Mouse (Mus musculus): Measurements from ENCODE around the gene Tmem150c. TPM values are rescaled to one million over a fixed set of nuclear protein-coding genes. Genes with fewer than 3 reads are reported as not detected.
A peak's percentile ranks its signal among the peaks of the same experiment; 100 is the strongest.

The Tmem150c gene
- total RNA-seq, 2 experiments from 2014 or later: 4.0 to 5.7 TPM

DNA sequence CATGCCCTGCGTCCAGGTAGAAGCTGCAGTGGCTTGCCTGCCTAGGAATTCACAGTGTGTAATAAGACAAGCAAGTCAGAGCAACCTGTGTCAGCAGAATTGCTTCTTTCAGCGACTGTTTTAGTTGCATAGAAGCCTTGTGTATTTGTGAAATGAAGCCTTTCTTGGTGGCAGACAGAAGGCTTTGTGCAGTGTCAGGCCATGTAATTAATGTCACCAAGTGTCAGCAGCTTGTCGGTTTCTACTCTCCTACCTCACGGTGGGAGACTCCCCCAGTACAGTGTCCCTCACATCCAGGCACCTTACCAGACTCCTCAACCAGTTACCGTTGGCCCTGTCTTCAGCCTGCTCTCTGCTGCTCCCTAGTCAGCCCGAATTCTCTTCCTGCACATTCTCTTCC is 100.3 kb downstream of the Tmem150c start:
- intact Hi-C loops (cut with DNase I): loop anchor here (5.0 kb wide), 1 partner anchor 758 kb away; no protein-coding TSS in a partner anchor
- no peak for DNase-seq (ENCODE audit: low spot score)

DNA sequence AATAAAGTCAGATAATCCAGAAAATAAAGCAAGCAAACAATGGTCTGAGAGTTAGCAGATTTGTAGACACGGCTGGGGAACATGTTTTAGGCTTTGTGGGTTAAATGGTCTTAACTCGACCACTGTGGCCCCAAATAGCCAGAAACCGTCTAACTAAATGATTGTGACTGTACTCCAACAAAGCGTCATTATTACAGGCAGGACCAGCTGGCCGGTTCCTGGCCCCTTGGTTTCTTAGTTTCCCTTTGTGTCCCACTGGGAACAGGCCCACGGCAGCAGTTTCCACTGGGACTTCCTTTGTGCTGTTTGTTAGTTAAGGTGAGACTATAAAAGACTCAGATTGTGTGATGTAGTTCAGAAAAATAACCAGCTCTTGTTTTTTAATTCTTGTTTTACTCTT is 100.9 kb downstream of the Tmem150c start:
- intact Hi-C loops (cut with DNase I): loop anchor here (5.0 kb wide), 1 partner anchor 759 kb away; no protein-coding TSS in a partner anchor
- DNase-seq (ENCODE audit: low spot score): no peak

DNA sequence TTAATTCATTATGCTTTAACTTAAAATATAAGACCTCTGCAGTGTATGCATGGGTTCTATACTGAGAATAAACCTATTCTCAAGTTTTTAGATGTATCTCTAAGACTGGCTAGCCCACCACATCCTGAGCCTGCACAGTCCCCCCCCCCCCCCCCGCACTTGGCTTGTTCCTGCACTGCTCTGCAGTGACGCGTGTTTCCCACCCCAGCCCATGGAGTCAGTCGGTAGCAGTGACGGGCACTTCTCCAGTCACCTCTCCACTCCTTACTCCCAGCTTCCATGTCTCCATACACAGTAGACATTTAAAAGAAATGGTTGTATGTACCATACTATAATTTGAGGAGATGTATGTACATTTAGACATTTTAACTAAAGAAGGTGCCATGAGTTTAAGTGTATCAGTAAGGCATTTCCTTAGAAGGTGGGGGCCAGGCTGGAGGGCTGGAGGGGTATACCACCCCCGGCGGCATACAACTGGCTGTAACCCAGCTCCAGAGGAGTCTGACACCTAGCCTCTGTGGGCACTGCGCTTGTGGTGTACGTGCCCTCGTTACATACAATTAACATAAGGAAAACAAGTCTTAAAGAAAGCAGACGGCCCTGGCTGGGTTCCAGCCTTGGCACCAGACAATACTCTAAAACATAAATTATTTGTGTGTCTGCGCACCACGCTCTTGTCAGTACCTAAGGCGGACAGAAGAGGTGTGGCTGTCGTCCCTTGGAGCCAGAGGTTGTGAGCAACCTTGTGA is 102.0 kb downstream of the Tmem150c start:
- intact Hi-C loops (cut with DNase I): loop anchor here (5.0 kb wide), 1 partner anchor 760 kb away; no protein-coding TSS in a partner anchor
- DNase-seq (ENCODE audit: low spot score): no peak

- intact Hi-C loops (cut with DNase I): loop anchor here (5.0 kb wide), 1 partner anchor 761 kb away; no protein-coding TSS in a partner anchor
- no peak for DNase-seq (ENCODE audit: low spot score)
Measured at GRCm38 (mm10) chr5:100055866-100056369, 103.7 kb downstream of the Tmem150c start.

- intact Hi-C loops (cut with DNase I): loop anchor here (5.0 kb wide), 1 partner anchor 762 kb away; no protein-coding TSS in a partner anchor
- DNase-seq (ENCODE audit: low spot score): no peak
Measured at GRCm38 (mm10) chr5:100054807-100055547, 104.6 kb downstream of the Tmem150c start.

DNA sequence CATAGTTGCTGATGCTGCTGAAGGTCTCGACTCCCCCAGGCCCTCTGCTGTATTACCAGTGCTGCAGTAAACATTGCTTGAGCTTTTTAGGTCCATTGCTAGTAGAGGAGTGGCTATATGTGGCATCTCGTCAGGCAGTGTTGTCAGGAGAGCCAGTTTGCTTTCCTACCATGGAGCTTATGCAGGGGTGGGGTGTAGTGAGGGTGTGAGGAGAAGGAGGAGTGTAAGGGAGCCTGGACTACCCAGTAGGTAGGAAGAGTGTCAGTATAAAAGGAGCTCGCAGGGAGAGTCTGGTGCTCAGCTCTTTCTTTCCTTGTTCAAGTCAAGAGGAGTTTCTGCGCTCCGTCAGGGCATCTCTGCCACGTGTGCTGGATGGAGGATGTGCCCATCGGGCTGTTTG is 106.9 kb downstream of the Tmem150c start:
- no peak for DNase-seq (ENCODE audit: low spot score)
- intact Hi-C loops (cut with DNase I): no loop called here

DNA sequence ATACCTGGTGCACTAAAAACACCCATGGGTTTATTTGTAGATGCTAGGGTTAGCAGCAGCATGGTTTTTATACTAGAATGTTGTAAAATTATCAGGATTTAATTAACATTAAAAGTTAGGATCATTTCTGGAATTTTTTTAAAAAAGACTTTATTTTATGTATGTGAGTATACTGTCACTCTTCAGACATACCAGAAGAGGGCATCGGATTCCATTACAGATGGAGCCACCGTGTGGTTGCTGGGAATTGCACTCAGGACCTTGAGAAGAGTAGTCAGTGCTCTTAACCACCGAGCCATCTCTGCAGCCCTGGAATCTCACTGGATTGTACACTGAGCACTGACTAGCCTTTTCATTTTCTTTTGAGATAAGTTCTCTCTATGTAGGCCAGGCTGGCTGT is 109.7 kb downstream of the Tmem150c start:
- DNase-seq (ENCODE audit: low spot score): no peak
- intact Hi-C loops (cut with DNase I): loop anchor here (10.0 kb wide), 1 partner anchor 455 kb away; the partner anchor contains the start of gene Lin54

- intact Hi-C loops (cut with DNase I): loop anchor here (10.0 kb wide), 1 partner anchor 457 kb away; the partner anchor contains the start of gene Lin54
- no peak for DNase-seq (ENCODE audit: low spot score)
Measured at GRCm38 (mm10) chr5:100047871-100048270, 111.7 kb downstream of the Tmem150c start.

GRCm38 (mm10) chr5:100047143-100047640 is 112.4 kb downstream of the Tmem150c start:
- no peak for DNase-seq (ENCODE audit: low spot score)
- intact Hi-C loops (cut with DNase I): loop anchor here (10.0 kb wide), 1 partner anchor 458 kb away; the partner anchor contains the start of gene Lin54

GRCm38 (mm10) chr5:100046096-100046495 is 113.5 kb downstream of the Tmem150c start:
- no peak for DNase-seq (ENCODE audit: low spot score)
- intact Hi-C loops (cut with DNase I): loop anchor here (10.0 kb wide), 1 partner anchor 459 kb away; the partner anchor contains the start of gene Lin54

- no peak for DNase-seq (ENCODE audit: low spot score)
- intact Hi-C loops (cut with DNase I): loop anchor here (10.0 kb wide), 1 partner anchor 460 kb away; the partner anchor contains the start of gene Lin54
Measured at GRCm38 (mm10) chr5:100044621-100045020, 115.0 kb downstream of the Tmem150c start.

- no peak for DNase-seq (ENCODE audit: low spot score)
- intact Hi-C loops (cut with DNase I): loop anchor here (10.0 kb wide), 1 partner anchor 461 kb away; the partner anchor contains the start of gene Lin54
Measured at GRCm38 (mm10) chr5:100044030-100044429, 115.6 kb downstream of the Tmem150c start.

- no peak for DNase-seq (ENCODE audit: low spot score)
- intact Hi-C loops (cut with DNase I): loop anchor here (10.0 kb wide), 1 partner anchor 461 kb away; the partner anchor contains the start of gene Lin54
Measured at GRCm38 (mm10) chr5:100043361-100043760, 116.2 kb downstream of the Tmem150c start.

GRCm38 (mm10) chr5:100042467-100042866 is 117.1 kb downstream of the Tmem150c start:
- no peak for DNase-seq (ENCODE audit: low spot score)
- intact Hi-C loops (cut with DNase I): loop anchor here (10.0 kb wide), 1 partner anchor 462 kb away; the partner anchor contains the start of gene Lin54

DNA sequence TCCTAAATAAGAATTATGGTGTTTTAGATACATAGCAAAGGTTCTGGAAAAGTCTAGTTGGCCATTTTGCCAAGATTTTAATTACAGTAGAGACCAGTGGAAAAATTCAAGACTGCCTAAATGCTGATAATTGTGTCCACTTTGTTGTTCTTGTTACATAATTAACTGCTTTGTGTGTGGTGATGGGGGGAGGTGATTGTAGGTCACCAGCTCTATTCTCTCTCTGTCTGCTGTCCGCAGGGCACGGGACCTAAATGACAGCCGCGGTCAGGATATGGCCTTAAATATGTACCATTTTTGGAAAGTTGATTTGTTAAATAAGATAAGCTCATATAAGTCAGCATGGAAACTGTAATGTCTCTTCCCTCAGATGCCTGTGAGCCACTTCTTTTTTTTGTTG is 118.3 kb downstream of the Tmem150c start:
- intact Hi-C loops (cut with DNase I): loop anchor here (10.0 kb wide), 1 partner anchor 464 kb away; the partner anchor contains the start of gene Lin54
- no peak for DNase-seq (ENCODE audit: low spot score)

GRCm38 (mm10) chr5:100040281-100040784 is 119.3 kb downstream of the Tmem150c start:
- intact Hi-C loops (cut with DNase I): loop anchor here (10.0 kb wide), 1 partner anchor 464 kb away; the partner anchor contains the start of gene Lin54
- no peak for DNase-seq (ENCODE audit: low spot score)

- peak; percentile 88 for DNase-seq (ENCODE audit: low spot score)
- intact Hi-C loops (cut with DNase I): loop anchor here (2.0 to 10.0 kb wide), 3 partner anchors 61 to 787 kb away; partner anchors contain the start of genes 4930524J08Rik, Hnrnpd and Lin54
Measured at GRCm38 (mm10) chr5:100039602-100040142, 119.9 kb downstream of the Tmem150c start, which contains the start of the genes Hnrnpdl and Enoph1. Hnrnpdl (minus strand) TSS chr5:100039664. Enoph1 (plus strand) TSS chr5:100039985.

GRCm38 (mm10) chr5:100038714-100039601 is 120.7 kb downstream of the Tmem150c start:
- DNase-seq (ENCODE audit: low spot score): peak; percentile 94
- intact Hi-C loops (cut with DNase I): loop anchor here (2.0 to 5.0 kb wide), 2 partner anchors 60 to 787 kb away; partner anchors contain the start of genes 4930524J08Rik and Hnrnpd

All from heart, postnatal 25 days (tissue).